Mouse (Mus musculus) neutrophil, adult 5-6 weeks (primary cell): ENCODE results near the gene Parpbp. TPM values are rescaled to one million over a fixed set of nuclear protein-coding genes. Genes with fewer than 3 reads are reported as not detected.

Experiments used
- ATAC-seq: fragments of 151-379, 151-347 bp; 2 replicates; pipeline ENCODE4 v1.8.0; 2017; ENCODE audit warnings: mild to moderate bottlenecking, moderate TSS enrichment; ENCODE audit not compliant: insufficient number of reproducible peaks, poor library complexity, low FRiP score, severe bottlenecking; ENCODE audit errors: extremely low read depth
- total RNA-seq: library from RNA; stranded (forward); fragments of 200-1000 nt; gene quantifications from 2 replicates; pipeline ENCODE4 v1.2.3, GENCODE M21; 2017

Gene Parpbp
- total RNA-seq = 0.49 and 1.3 TPM in 2 replicates

DNA sequence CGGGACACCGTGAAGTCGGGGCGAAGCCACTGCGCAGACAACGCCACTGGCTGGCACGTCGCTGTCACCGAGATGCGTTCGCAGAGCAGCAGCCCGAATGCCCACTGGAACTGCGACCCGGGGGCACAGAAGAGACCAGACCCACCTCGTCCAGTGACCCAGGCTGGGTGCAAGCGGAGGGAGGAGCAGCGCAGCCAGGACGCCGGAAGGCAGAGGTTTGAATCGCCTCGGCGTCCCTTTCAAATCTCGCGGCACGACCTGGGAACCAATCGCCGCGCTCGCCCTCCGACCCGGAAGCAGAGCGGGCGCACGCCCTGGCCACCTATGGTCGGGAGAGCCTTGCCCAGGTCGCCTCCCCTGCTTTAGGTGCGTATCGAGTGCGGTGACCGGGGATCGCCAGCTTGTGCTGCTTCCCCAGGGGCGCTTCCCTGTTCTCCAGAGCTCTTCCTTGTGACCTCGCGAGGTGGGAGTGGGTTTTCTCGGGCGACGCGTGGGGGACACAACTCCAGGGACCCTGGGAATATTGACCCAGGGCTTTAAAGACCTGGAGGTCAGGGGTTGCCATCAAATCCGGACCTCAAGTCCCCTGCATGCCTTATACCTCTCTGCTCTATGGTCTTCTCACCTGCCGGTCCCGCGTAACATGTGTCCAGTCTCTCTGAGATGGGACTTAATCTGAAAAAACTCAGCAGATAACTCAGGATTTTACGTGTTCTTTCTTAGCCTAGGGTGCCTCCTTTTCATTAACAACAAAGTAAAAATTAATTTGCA lies at the start of gene Parpbp, which contains the start of gene Nup37:
TSS of gene Parpbp (minus strand) at position 235 of the 771 bp plus-strand sequence.
TSS of gene Nup37 (plus strand) at position 286 of the 771 bp plus-strand sequence.
- peak; percentile 95 for ATAC-seq

GRCm38 (mm10) chr10:88167438-88168077 lies 20.8 kb upstream of the Parpbp start:
- no peak for ATAC-seq

GRCm38 (mm10) chr10:88166158-88166557 lies 19.4 kb upstream of the Parpbp start:
- 0 out of 2 replicates have a peak, but pooled peaks have one; percentile 44 for ATAC-seq

DNA sequence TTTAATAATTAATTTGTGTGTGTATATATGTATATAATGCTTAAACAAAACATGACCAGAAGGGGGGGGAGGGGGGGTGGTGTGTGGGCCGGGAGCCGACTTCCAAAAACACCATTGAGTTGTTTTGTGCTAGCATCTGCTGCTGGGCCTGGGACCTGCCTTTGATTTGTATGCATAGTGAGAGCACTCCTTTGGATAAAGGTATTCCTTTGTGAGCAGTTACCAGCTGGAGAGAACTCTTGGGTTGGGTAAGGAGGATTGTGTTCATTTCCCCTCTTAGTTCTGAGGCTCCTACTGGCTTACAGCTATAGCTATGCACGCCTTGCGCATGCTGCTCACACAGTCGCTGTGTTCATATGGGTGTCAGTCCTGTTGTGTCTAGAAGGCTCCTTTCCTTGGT lies 15.9 kb upstream of the Parpbp start:
- no peak for ATAC-seq

DNA sequence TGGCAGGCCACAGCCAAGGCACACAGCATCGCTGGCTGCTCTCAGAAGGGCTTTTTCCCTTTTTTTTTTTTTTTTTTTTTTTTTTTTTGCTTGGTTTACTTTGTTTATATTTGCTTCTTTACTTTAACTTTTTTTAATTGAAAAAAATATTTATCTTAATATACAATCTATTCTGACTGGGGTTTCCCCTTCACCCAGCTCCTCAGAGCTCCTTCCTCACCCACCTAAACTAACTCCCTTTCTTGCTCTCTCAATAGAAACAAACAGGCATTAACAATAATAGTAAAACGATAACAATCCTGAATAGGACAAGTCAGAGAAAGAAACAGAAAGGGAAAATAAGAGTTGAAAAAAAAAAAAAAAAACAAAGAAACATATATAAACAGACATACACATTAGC lies 15.4 kb upstream of the Parpbp start:
- ATAC-seq = no peak

DNA sequence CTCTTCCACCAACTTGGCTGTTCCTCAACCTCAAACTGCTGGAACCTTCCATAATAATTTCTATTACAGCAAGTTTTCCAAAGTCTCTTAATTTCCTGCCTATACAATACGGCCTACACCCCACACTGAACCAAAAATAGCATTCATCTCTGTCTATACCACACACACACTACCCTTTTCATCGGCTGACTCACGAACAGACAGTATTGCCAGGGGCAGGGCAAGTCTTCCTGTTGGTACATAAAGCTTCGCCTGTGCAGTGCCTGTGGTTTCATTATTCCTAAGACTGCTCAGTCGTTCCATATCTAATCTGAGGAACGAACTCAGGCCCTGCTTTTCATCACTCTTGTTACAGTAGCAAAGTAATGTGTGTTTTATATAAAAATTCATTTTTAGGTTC lies 4.9 kb upstream of the Parpbp start:
- no peak for ATAC-seq

DNA sequence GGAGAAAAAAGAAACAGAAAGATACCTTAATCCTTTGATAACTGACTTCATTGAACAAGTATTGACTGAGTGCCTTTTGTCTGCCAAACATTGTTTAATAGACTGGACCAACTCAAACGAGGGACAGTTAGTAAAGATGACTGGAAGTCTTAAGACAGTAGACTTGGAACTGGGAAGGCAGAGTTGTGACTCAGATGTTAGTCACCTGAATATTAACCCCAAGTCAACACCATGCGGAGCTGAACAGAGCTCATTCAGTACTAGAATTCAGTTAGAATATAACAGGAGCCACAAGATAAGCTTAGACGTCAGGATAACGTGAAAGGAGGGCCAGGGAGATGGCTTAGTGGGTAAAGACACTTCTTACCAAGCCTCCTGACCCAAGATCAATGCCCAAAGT lies 3.6 kb upstream of the Parpbp start:
- ATAC-seq = no peak

DNA sequence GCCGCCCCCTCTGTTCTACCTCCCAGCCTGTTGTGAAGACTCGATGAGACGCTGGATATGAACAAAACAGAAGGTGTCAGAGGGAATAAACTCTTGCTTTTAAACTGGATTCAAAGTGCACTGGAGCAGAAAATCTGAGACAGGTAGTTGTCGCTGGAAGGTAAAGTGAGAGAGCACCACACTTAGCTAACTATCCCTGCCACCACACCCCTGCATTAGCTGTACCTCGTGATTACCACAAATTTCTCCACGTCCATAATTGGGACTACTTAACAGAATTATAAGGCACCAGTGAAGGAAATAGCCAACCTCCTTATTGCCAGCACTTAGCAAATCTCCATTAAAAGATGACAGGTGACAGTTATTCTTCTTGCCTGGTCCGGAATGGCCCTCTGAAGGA lies 554 bp downstream of the Parpbp start:
- ATAC-seq = no peak

DNA sequence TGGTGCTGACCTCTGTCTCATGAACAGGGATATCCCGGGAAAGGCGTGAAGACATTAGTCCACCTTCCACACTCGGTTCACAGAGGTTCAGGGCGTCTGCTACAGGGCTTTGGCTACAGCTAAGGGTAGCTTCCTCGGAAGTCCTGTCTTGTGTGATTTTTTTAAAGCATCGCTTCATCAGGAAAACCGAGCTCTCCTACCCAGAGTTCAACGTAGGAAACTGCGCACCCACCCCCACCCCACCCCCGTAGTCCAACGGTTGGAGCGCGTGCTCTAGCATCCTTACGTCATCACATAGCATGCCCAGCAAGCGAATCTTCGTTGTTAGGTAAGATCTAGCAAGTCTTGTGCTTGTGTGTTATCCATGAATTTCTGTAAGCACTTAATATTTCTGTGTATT lies 11.1 kb downstream of the Parpbp start:
- ATAC-seq = no peak

DNA sequence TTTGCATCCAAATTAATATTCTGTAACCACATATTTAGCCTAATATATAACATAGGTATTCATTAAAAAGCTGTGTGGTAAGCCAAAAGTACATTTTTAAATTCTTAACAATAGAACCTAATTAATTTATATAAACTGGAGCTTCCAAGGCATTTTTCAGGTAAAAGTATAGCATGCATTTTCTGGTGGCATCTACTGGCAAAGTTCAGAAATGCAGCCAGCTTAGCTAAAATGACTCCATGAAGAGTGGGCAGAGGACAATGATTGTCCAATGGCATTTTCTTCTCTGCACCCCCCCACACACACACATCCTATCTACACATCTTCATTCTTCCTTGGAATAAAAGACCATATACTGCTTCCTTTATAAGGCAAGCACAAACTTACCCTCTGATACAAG lies 27.0 kb downstream of the Parpbp start:
- ATAC-seq = no peak

DNA sequence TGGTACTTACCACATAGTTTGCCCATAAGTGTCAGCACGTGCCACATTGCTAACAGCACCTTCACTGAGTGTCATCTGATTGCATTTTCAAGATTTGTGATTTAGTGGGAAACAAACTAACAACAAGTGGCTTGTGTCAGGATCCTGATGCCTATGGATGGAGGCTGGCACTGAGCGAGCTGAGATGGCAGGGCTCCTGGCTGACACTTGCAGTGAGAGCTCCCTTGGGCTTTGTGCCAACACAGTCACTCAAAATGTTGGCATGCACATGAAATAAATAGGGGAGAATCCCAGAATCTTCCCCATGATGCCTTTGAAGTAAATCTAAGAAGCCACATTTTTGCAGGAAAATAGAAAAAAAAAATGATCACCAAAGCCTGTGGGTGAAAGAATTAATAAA lies 33.5 kb downstream of the Parpbp start:
- ATAC-seq = no peak

DNA sequence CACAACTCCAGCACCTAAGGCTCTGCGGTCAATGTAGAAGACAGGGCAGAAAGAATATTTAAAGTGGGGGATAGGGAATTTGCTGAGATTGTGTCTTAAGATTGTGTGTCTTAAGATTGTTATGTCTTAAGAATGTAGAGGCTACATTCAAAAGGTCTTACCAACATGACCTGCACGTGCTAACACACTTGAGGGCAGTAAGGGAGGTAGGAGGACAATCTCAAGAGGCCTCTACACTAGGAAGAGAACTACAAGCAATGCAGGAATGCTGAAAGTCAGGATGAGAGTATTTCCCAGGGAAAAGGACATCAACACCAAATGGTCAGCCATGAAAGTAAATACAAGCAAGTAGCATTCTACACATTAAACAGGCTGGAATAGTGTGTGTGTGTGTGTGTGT lies 40.6 kb downstream of the Parpbp start:
- ATAC-seq = no peak

- no peak for ATAC-seq
These were observed 56.0 kb downstream of the Parpbp start, which contains the start of gene Pmch for GRCm38 (mm10) chr10:88090772-88091171. Gene Pmch, plus strand, starts transcription at chr10:88091072.

GRCm38 (mm10) chr10:88067377-88067776 lies 79.4 kb downstream of the Parpbp start:
- ATAC-seq = no peak

DNA sequence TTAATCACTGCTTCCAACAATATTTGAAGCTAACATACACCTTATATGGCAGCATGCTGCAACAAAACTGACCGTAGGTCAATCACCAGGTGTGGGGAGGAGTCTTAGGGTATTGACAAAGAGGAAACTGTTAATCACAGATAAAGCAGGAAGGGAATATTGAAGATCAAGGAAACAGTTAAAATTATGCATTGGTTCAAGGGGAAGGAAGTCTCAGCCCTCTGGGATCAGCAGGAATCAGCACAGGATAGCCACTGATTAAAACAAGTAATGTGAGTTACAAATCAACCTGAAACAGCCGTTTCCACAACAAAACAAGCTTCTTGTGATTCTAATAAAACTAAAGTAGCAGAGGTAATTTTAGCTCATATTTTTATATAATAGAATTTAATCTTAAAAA lies 81.9 kb downstream of the Parpbp start:
- ATAC-seq = no peak

DNA sequence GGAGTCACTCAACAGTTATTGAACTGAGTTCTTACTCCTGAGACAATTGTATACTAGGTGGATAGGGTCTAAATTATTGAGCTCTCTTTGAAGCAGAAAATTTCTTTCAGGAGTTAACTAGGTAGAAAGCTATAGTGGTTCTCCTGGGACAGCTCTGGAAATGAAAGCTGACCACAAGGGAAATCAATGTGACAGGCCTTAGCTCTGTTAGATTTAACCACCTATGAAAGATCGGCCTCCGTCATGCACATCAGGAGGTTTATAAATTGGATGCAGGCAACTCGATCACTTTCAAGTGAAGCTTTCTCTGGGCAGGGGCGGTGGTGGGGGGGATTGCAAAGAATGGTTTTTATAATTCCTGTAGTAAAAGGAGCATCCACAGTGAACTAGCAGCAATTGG lies 83.3 kb downstream of the Parpbp start:
- ATAC-seq = no peak

GRCm38 (mm10) chr10:88056950-88057649 lies 89.6 kb downstream of the Parpbp start:
- ATAC-seq = no peak

GRCm38 (mm10) chr10:88054233-88054985 lies 92.3 kb downstream of the Parpbp start:
- ATAC-seq = no peak

- ATAC-seq = no peak
These were observed 100.5 kb downstream of the Parpbp start for GRCm38 (mm10) chr10:88046098-88046771.
